Mouse (Mus musculus) intestine, postnatal 0 days (tissue): ENCODE data around the gene Gpr61. TPM values are rescaled to one million over a fixed set of nuclear protein-coding genes. Genes with fewer than 3 reads are reported as not detected.

Experiments used
- ATAC-seq: fragments of 200-750 bp; cut with Nextera tagmentation; 2 replicates; pipeline ENCODE4 v1.8.0; 2017; ENCODE audit warnings: mild to moderate bottlenecking, moderate TSS enrichment, moderate library complexity
- H3K27ac ChIP-seq: fragments of 300-500 bp; sonication (generic); 2 replicates; pipeline ENCODE4 v1.5.1; 2014; ENCODE audit warnings: mild to moderate bottlenecking, low read depth, low read length, moderate library complexity
- H3K27me3 ChIP-seq: fragments of 300-500 bp; sonication (generic); replicated peaks from 2 replicates; pipeline ENCODE4 v1.6.1; 2014; ENCODE audit warnings: low read length, mixed read lengths; ENCODE audit not compliant: control insufficient read depth, insufficient read depth
- H3K36me3 ChIP-seq: fragments of 300-500 bp; sonication (generic); 2 replicates; pipeline ENCODE4 v1.6.1; 2014; ENCODE audit warnings: mild to moderate bottlenecking, moderate library complexity; ENCODE audit not compliant: control insufficient read depth, insufficient read depth
- H3K4me1 ChIP-seq: fragments of 300-500 bp; sonication (generic); replicated peaks from 2 replicates; pipeline ENCODE4 v1.6.1; 2014; ENCODE audit warnings: antibody characterized with exemption, low read length, mixed read lengths; ENCODE audit not compliant: control insufficient read depth, insufficient read depth
- H3K4me2 ChIP-seq: fragments of 300-500 bp; sonication (generic); replicated peaks from 2 replicates; pipeline ENCODE4 v1.6.1; 2014; ENCODE audit warnings: low read depth, mild to moderate bottlenecking, moderate library complexity
- H3K4me3 ChIP-seq: fragments of 300-500 bp; sonication (generic); 2 replicates; pipeline ENCODE4 v1.5.1; 2014; ENCODE audit warnings: low read depth, low read length
- H3K9ac ChIP-seq: fragments of 300-500 bp; sonication (generic); 2 replicates; pipeline ENCODE4 v1.6.1; 2014; ENCODE audit warnings: mild to moderate bottlenecking, low read depth, low read length
- H3K9me3 ChIP-seq: fragments of 300-500 bp; sonication (generic); 2 replicates; pipeline ENCODE4 v1.6.1; 2016; ENCODE audit warnings: mixed run types; ENCODE audit not compliant: control insufficient read depth
- CTCF ChIP-seq: sonication (generic); IDR thresholded peaks from 2 replicates; pipeline ENCODE4 v1.5.1; 2016; ENCODE audit warnings: low read depth, mild to moderate bottlenecking, control low read depth, antibody characterized with exemption, moderate library complexity
- WGBS: fragments of 180-500 bp; shearing (Covaris S2); extraction: QIAGEN DNeasy Blood & Tissue Kit; methylation state at CpG from one replicate; pipeline ENCODE4 v1.1.7; 2014; 5-methylcytosine and 5-hydroxymethylcytosine counted together
- polyA plus RNA-seq: library from polyadenylated mRNA; unstranded; fragments of >200 nt; fragmentation: Nextera tagmentation; extraction: Ambion mirVana; gene quantifications from 2 replicates; pipeline ENCODE4 v1.2.1, GENCODE M21; 2015

Gene Gpr61
- polyA plus RNA-seq, 1 experiment from 2014 or later, result 0.05 TPM

- no peaks in the 10 kb centered on the region for H3K27me3 ChIP-seq
- peak; percentile 98 for TF ChIP-seq CTCF
- 60% methylated on average over 11 of the region's 11 CpGs for WGBS
- H3K9me3 ChIP-seq, result no peaks in the 10 kb centered on the region
- H3K27ac ChIP-seq, result peak overlapping the region; percentile 9; the same call in 1 of the 2 replicates
- no peaks in the 10 kb centered on the region for H3K4me1 ChIP-seq
- ATAC-seq, result peak; percentile 68
- no peak overlapping the region for H3K4me3 ChIP-seq
- H3K36me3 ChIP-seq, result no peaks in the 10 kb centered on the region
- H3K9ac ChIP-seq, result no peak overlapping the region
- H3K4me2 ChIP-seq, result 0 out of 2 replicates have a peak overlapping the region, but pooled peaks have one; percentile 7
These were observed 7.1 kb downstream of the Gpr61 start for GRCm38 (mm10) chr3:108147386-108148235.

DNA sequence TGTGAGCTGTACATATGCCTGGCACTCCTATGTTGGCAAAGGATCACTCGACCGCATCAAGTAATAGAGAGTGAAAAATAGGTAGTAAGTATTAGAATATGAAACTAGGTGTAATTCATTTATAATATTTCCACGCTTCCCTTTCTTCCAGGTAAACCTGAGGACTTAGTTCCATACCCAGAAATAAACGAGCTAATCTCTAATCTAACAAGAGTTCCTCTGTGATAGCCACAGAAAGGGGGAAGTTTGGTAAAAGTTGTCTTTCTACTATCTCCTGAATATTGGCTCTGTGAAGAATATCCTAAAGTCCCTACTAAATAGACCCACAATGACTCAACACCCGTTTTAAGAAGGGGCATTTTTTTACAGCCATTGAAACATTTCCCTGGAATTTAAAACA is 8.0 kb downstream of the Gpr61 start:
- Histone ChIP-seq H3K4me3 (peak overlapping the region; percentile 99), H3K4me2 (peak overlapping the region; percentile 69), H3K9ac (no peak overlapping the region), H3K27ac (no peak overlapping the region), H3K36me3 (no peaks in the 10 kb centered on the region), H3K9me3 (no peaks in the 10 kb centered on the region), H3K4me1 (no peaks in the 10 kb centered on the region), H3K27me3 (no peaks in the 10 kb centered on the region)
- no peak for ATAC-seq
- 44% methylated on average over 5 of the region's 5 CpGs for WGBS
- TF ChIP-seq CTCF, result no peak

GRCm38 (mm10) chr3:108145534-108146445 is 8.9 kb downstream of the Gpr61 start, which contains the start of gene Gnai3:
Gnai3 (minus strand) TSS chr3:108146146.
- Histone ChIP-seq H3K27ac (peak within 1 kb of the TSS; percentile 94), H3K4me2 (peak within 1 kb of the TSS; percentile 69), H3K27me3 (no peaks in the 10 kb centered on the region), H3K9ac (peak within 1 kb of the TSS; percentile 96), H3K4me3 (peak within 1 kb of the TSS; percentile 99), H3K4me1 (no peaks in the 10 kb centered on the region), H3K9me3 (no peaks in the 10 kb centered on the region), H3K36me3 (no peaks in the 10 kb centered on the region)
- under 1% methylated on average over 63 of the region's 63 CpGs for WGBS
- peak; percentile 91 for ATAC-seq
- no peak for TF ChIP-seq CTCF

GRCm38 (mm10) chr3:108140786-108141185 is 13.9 kb downstream of the Gpr61 start:
- H3K36me3 ChIP-seq, result no peaks in the 10 kb centered on the region; the same call in 1 of the 2 replicates
- no peak for ATAC-seq
- no peak overlapping the region for H3K4me3 ChIP-seq
- no peak overlapping the region for H3K27ac ChIP-seq
- no peak for TF ChIP-seq CTCF
- WGBS, result 78% methylated on average over 4 of the region's 4 CpGs
- no peaks in the 10 kb centered on the region for H3K9me3 ChIP-seq
- no peaks in the 10 kb centered on the region; the same call in none of the 2 replicates for H3K4me1 ChIP-seq
- H3K4me2 ChIP-seq, result no peak overlapping the region
- H3K27me3 ChIP-seq, result no peaks in the 10 kb centered on the region
- H3K9ac ChIP-seq, result no peak overlapping the region

DNA sequence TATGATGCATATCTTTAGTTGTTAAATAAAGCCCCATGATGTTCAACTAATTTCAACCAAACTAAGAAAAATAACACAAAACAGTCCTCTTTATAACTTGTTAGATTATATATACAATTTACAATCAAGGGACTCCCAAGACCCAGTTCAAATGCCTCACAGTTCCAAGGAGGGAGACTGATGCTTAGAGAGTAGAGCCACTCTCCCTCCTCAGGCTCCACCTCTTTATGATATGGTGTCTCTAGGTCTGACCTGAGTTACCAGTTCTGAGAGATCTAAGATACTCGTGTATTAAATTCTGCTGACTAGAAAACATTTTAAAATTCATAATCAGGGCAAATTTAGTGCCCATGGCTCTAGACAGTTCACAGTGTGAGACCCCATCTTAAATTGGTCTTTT is 15.6 kb downstream of the Gpr61 start:
- no peak overlapping the region for H3K4me2 ChIP-seq
- H3K4me3 ChIP-seq, result no peak overlapping the region
- no peak overlapping the region for H3K27ac ChIP-seq
- H3K9ac ChIP-seq, result no peak overlapping the region
- ATAC-seq, result no peak
- H3K27me3 ChIP-seq, result no peaks in the 10 kb centered on the region
- no peaks in the 10 kb centered on the region for H3K9me3 ChIP-seq
- no peaks in the 10 kb centered on the region; the same call in none of the 2 replicates for H3K4me1 ChIP-seq
- H3K36me3 ChIP-seq, result no peaks in the 10 kb centered on the region; the same call in 1 of the 2 replicates
- 37% methylated on average over 1 of the region's 1 CpGs for WGBS
- TF ChIP-seq CTCF, result no peak

- ATAC-seq, result no peak
- peaks cover 9% of the 10 kb centered on the region for H3K4me1 ChIP-seq
- no peak overlapping the region for H3K4me3 ChIP-seq
- no peaks in the 10 kb centered on the region for H3K9me3 ChIP-seq
- 81% methylated on average over 11 of the region's 11 CpGs for WGBS
- no peak for TF ChIP-seq CTCF
- H3K27me3 ChIP-seq, result no peaks in the 10 kb centered on the region
- H3K27ac ChIP-seq, result no peak overlapping the region
- no peak overlapping the region for H3K4me2 ChIP-seq
- H3K36me3 ChIP-seq, result no peaks in the 10 kb centered on the region; the same call in 1 of the 2 replicates
- H3K9ac ChIP-seq, result no peak overlapping the region
These were observed 20.0 kb downstream of the Gpr61 start for GRCm38 (mm10) chr3:108134701-108135100.
